In genomic region chr1:154065336-154066329, GRCm38 (mm10) we compare ENCODE assay signal across 8 mouse cellular contexts.
DNase-seq lines count a peak whose midpoint lies in the region; ATAC-seq lines count a peak whose summit lies in the region.

No protein-coding gene starts in this region.

- H3K27me3 ChIP-seq in forebrain, embryonic 13.5 days, result no peaks in the 10 kb centered on the region

- WGBS in forebrain, embryonic 13.5 days, result 83% methylated on average over 18 of the region's 18 CpGs

- H3K36me3 ChIP-seq in forebrain, embryonic 13.5 days (ENCODE audit: poor library complexity, severe bottlenecking), result no peaks in the 10 kb centered on the region

- no peaks in the 10 kb centered on the region for H3K4me1 ChIP-seq in forebrain, embryonic 13.5 days

- ATAC-seq in forebrain, embryonic 13.5 days, result no peak

- no peak overlapping the region for H3K4me2 ChIP-seq in forebrain, embryonic 13.5 days

- H3K9ac ChIP-seq in forebrain, embryonic 13.5 days, result no peak overlapping the region

- H3K9me3 ChIP-seq in forebrain, embryonic 13.5 days (replicated peaks), result no peaks in the 10 kb centered on the region

- no peak overlapping the region for H3K4me3 ChIP-seq in forebrain, embryonic 13.5 days

- DNase-seq in embryo, embryonic 10 days (ENCODE audit: low spot score), result peak; percentile 13
- DNase-seq in embryo, embryonic 9.5 days (ENCODE audit: extremely low spot score), result no peak
- DNase-seq in right cerebral cortex, postnatal 36 days (ENCODE audit: low spot score in 2 of 2), result peak; percentile 6 to 10
- DNase-seq in right cerebral cortex, adult 2 months (ENCODE audit: low spot score in 2 of 2), result no peak
- DNase-seq in kidney, postnatal 4 days, result peak; percentile 35 to 42
- no peak for DNase-seq in cerebellum, adult 18-20 months
- DNase-seq in right cerebral cortex, postnatal 14 days, result no peak

- H3K27ac ChIP-seq in forebrain, embryonic 13.5 days, result no peak overlapping the region

Comparison
In these comparisons a context has a peak if more than half of its experiments do, and no peak if none do; other contexts are left out.
1. DNase-seq: peak in embryo, embryonic 10 days (single experiment), right cerebral cortex, postnatal 36 days (2 of 2) and kidney, postnatal 4 days (2 of 2); none in embryo, embryonic 9.5 days (single experiment), right cerebral cortex, adult 2 months (0 of 2), cerebellum, adult 18-20 months (0 of 2) and right cerebral cortex, postnatal 14 days (single experiment).